Mouse (Mus musculus) c-Kit-positive CD71-negative TER-119-negative erythroid progenitor cells, embryonic 14.5 days (primary cell): ENCODE measurements at regions not wholly inside any gene's neighbourhood (a gene's known extent, or its start where the extent isn't known, plus 50 kb on each side); places are given as distances from the start of the nearest gene placed in this dataset.

Source experiments
- DNase-seq: peaks from one replicate; pipeline ENCODE4 v3.0.0-alpha.2; 2013; ENCODE audit warnings: low read depth

GRCm38 (mm10) chr8:86170091-86170490, 329.3 kb downstream of the Phkb start:
- peak; percentile 2 for DNase-seq

GRCm38 (mm10) chr8:86164818-86165217, 324.1 kb downstream of the Phkb start:
- DNase-seq = no peak

GRCm38 (mm10) chr8:86159074-86159783, 318.5 kb downstream of the Phkb start:
- no peak for DNase-seq

- DNase-seq = no peak
These were observed 306.8 kb downstream of the Phkb start for GRCm38 (mm10) chr8:86147586-86147985.

GRCm38 (mm10) chr8:86125244-86125643, 284.5 kb downstream of the Phkb start:
- no peak for DNase-seq

- DNase-seq = no peak
These were observed 283.9 kb downstream of the Phkb start for GRCm38 (mm10) chr8:86124655-86125054.
